Mouse (Mus musculus): Measurements from ENCODE around the gene Mmel1.

Mmel1 gene

DNA sequence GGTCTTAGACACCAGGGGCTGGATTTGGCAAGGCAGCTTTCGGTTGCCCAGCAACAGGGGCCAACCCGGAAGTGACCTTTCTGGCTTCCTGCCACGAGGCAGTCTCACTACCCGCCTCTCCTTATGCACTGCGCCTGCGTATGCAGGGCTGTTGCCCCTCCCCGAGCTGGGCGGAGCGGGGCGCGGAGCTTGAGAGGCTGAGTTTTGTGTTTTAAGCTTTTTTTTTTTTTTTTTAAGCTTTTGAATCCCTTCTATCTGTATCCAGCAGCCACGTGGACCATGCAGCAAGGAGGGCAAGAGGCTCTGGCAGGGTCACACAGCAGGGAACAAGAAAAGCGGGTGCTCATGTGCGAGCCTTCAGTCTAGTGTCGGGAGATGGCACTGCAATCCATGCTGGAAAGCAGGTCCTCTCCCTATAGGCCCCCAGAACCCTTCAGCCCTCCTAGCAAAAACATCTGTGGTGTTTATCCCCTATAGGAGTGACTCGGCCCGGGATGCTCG is 5.1 kb upstream of the Mmel1 start:
- peak; percentile 88 to 92 for DNase-seq (ENCODE audit: low spot score in 2 of 2)

DNA sequence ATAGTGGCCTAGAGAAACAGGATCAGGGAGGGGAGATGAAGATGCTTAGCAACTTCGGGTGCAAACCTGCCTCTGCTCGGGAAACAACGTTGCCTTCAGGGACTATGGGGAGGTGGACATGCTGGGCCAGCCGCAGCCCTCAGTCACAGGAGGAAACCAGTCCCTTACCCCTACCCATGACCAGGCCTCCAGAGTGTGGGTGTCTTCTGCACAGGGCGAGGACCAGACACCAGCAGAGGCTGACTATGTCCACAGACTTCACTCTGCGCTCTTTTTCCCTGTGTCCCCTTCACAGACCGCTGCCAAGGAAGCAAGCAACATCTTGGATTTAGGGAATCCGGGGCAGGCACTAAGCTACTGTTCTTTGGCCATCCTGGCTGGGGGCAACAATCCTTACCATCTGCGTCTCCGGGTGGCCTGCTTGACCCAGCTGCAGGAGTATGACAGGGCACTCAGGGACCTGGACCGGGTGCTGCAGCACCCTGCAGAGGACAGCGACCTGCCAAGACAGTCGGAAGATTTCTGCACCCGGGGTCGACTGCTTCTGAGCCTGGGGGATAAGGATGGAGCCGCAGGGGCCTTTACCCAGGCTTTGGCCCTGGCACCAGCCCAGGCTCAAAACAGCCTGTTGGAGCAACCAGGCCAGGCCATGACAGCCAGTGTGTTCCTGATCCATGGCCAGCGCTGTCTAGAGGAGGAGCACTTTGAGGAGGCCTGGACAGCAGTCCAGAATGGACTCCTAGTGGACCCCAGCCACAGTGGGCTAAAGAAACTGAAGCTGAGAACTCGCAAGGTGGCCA is 4.2 kb upstream of the Mmel1 start:
- peak in 1 of 2 experiments; percentile 58 for DNase-seq (ENCODE audit: low spot score in 2 of 2)

DNA sequence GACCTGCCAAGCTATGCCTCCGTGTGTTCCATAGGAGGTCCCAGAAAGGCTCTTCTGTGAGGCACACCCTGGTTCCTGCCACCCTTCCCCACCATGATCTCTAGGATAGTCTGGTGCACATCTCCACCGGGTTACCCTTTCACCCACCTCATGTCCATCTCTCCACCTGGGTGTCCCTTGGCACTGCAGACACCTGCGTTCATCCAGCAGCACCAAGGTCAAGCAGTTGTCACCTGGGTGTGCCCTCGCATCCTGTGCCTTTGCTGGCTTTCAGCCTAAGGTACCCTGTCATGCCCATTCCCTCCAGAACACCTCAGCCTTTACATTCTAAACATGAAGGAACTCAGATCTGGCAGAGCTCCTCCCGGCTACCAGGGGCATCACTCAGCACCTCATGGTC is 3.0 kb upstream of the Mmel1 start:
- DNase-seq (ENCODE audit: low spot score in 2 of 2) = peak in 1 of 2 experiments; percentile 50

DNA sequence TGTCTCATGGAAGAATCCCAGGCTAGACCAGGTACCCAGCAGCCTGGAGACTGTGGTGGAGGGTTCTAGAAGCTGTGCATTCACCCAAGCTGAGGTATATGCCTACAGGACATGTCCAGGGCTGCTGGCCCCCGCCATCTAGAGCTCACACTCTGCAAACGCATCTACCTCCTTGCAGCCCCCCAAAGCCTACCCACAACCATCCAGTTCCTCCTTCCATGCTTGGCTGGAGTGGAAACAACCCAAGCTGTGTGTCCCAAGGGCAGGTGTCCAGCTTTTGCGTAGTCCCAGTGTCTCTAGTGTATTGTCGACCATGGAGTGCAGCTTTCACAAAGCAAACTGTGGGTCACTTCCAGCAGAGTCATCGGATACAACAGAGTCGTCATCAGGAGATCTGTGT is 2.1 kb upstream of the Mmel1 start:
- DNase-seq (ENCODE audit: low spot score in 2 of 2) = no peak

DNA sequence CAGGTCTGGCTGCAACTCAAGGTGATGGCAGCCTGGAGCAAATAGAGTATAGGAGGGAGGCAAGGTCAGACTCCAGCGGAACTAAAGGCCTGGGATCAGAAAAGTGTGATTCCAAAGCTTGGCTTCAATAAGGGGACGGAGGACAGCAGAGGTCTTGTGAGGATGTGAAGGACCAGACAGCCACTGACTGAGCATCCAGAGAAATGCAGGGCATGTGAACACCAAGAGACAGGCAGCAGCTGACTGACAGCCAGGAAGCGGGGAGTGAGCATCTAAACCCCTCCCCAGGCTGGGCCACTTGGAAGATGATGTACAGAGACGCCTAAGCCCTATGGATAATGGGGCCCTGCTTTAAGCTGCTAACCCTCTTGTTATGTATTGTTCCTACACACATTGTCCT is 1.3 kb downstream of the Mmel1 start:
- no peak for DNase-seq (ENCODE audit: low spot score in 2 of 2)

DNA sequence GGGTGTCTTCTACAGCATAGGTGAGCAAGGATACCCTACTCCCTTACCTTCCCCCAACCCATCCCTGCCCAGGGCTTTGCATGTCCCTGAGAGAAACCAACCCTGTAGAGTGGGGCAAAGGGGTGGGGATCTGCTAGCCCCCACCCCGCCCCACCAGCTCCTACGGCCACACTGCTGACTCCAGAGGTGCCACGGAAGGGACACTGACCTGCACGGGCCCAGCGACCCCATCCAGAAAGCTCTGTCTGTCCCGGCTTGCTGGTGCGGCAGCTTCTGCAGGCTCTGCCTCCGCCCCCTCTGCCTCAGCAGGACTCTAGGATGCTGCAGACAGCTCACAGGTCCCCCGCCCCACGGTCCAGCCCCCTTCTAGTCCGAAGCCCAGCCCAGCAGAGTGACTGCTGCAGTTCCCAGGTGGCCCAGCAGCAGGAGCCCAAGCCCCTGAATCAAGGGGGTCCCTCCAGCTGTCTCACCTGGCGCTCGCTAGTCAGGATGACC is 2.4 kb downstream of the Mmel1 start:
- no peak for DNase-seq (ENCODE audit: low spot score in 2 of 2)

DNA sequence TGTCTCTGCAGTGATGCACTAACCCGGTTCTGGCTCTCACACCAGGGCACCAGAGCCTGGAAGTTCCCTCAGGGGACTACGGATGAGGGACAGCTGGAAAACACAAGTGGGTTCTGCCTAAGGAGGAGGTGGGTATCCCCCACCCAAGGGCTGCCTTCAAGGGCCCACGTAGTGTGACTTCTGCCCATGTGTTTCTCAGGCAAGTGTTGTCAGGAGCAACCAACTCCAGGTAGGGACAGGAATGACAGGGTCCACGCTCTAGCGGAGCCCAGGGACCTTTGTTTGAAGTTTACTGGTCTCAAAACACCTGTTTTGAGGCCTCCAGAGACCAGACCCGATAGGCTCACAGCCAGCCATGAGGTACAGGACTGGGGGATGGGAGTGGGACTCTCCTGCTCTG is 3.8 kb downstream of the Mmel1 start:
- no peak for DNase-seq (ENCODE audit: low spot score in 2 of 2)

DNA sequence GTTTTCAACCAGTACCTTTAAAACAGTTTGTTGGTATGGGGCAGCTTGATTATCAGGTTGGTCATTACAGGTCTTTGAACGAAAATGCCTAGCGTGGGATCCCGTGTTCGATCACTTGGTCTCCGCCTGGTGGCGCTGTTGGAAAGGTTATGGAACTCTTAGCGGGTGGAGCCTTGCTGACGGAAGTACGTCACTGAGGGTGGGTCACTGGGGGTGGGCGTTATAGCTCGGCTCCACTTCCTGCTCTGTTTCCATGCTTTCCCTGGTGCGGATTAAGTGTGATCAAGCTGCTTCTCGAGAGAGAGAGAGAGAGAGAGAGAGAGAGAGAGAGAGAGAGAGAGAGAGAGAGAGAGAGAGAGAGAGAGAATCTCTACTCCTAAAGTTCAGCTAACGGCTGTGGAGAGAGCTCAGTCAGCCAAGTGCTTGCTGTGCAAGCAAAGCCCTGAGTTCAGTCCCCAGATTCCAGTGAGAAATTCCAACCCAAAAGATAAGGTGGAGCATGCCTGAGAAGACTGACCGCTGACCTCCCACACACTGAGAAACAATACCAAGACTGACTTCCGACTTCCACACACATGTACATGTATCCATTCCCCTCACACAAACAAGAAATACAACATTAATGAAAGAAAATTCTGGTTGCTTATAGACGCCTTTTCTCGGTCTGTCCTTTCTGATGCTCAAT is 8.6 kb downstream of the Mmel1 start:
- peak; percentile 84 to 95 for DNase-seq (ENCODE audit: low spot score in 2 of 2)

DNA sequence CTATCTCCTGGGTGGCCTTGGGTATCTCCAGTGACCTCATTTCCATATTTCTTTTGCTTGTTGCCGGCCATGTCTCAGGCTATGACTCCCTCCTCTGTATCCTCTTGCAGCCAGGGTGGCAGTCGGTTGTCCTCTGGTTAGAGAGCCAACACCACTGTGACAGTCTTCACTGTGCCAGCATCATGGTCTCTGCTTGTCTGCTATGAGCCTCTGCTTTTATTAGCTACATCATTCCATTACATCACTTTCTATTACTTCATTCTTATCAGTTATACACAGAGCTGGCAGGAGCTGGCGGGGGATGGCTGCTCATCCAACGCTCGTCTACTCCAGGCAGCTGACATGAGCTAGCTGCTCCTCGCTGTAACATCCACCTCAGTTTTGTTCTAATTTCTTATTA is 11.3 kb downstream of the Mmel1 start:
- DNase-seq (ENCODE audit: low spot score in 2 of 2) = no peak

DNA sequence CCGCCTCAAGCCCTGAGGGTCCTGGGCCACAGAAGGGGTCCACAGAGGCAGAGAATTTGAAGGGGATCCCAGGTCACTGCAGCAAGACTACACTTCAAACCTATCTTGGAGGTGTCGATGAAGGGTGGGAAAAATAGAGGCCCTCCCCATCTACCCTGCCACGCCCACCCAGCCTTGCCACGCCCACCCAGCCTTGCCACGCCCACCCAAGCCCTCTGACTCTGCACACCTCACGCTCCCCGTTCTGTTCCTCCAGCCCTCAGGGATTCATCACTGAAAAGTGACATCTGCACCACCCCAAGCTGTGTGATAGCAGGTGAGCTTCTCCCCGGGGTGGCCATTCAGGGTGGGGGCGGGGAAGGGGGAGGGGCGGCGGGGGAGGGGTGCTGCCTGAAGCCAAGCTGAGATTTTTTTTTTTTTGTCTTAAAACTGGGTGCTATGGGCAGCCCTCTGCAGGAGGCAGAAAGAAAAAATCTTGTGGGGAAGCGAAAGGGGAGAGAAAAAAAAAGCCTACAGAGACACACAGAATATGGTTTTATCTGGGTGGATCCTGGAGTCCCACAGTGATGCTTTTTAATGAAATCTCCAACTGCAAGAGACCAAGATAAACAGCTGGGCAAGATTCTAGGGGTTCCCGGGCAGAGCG is 12.8 kb downstream of the Mmel1 start:
- DNase-seq (ENCODE audit: low spot score in 2 of 2) = no peak

DNA sequence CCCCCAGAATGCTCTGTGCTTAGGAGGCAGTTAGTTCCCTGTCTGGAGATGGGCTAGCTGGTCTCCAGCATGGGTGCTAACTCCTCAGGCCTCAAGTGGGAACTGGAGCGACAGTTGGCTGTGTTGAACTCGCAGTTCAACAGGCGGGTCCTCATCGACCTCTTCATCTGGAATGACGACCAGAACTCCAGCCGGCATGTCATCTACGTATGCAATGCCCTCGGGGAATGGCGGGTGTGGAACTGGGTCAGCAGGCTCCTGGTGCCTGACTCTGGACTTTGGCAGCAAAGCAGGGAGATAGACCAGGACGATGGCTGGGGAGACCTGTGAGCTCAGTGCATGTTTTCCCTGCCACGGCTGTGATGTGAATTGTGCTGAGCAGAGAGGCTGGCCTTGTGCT is 16.0 kb downstream of the Mmel1 start:
- no peak for DNase-seq (ENCODE audit: low spot score in 2 of 2)

DNA sequence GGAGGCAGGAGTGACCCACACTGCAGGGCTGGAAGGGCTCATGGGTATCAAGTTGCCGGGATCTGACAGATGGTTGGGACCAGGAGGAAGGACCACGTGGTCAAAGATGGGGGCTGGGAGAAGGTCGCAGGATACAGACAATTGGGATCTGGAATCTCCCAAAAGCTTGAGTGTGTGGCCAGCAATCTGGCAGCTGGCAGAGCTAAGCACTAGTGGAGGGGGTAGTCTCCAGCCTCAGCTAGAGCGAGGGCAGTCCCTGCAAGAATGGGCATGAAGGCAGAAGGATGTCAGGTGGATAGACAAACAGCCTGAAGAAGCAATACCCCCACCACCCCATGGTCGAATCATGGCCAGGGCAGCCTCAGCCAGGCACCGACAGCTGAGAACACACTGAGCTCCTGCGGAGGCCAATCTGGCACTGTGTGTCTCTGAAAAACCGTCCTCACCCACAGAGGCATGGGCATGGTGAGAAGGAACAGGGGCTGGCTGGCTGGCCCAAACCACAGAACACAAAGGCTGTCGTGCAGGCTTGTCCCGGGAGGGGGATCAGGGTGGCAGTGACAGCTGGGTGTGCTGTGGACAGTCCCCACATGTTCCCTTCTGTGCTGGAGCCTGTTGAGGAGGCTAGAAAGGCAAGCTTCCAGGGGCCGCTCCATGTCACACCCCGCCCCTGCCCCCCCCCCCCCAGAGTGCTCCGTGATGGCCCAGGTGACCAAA is 17.6 kb downstream of the Mmel1 start:
- no peak for DNase-seq (ENCODE audit: low spot score in 2 of 2)

DNA sequence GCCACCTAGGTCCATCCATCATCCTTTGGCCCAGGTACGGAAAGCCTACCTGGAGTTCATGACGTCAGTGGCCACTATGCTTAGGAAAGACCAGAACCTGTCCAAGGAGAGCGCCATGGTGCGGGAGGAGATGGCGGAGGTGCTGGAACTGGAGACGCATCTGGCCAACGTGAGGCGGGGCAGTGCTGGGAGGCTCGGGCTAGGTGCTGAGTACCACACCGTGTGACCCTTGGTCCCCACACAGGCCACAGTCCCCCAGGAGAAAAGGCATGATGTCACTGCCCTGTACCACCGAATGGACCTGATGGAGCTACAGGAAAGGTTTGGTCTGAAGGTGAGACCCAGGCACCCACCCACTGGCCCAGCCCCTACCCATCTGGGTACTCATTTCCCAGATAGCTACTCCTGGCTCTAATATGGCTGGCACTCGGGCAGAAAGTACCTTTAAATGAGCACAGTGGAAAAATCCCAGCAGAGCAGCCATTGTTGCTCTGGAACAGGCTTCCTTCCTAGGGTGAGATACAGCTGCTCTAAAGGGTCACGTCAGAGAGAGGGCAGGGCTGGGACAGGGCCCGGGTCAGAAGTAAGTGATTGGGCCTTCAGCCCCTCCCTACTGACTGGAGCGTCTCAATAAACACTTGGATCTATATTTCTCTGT is 18.3 kb downstream of the Mmel1 start:
- no peak for DNase-seq (ENCODE audit: low spot score in 2 of 2)

DNA sequence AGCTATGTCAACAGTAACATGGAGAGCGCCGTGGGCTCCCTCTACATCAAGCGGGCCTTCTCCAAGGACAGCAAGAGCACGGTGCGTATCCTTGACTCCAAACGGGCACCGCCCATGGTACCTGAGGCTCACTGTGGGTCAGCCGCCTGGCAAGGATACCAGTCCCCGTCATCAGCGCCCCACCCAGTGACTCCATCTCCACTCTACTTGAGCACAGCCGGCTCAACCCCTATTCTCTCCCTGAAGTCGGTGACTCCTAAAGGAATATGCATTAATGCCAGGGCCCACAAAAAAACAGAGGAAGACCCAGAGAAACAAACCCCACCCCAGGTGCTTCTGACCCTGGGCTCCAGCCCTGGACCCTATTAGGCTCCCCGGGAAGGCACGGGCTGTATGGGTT is 21.5 kb downstream of the Mmel1 start:
- peak in 1 of 2 experiments; percentile 53 for DNase-seq (ENCODE audit: low spot score in 2 of 2)

DNA sequence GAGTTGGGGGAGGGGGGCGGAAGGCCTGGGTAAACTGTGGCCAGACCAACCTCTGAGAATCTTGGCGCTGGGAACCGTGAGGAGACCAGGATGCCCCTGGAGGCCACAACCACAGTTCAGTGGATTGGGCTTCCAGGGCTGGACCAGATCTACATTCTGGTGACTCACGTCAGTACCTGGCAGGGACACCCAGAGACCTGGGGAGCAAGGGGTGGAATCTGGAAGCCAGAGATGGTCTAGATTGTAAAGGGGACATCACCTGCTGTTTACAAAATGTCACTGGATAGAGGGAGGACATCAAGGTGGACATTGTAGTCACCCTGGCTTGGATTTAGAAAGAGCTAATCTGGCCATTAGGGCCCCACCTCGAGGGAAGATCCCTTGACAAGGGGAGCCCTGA is 26.2 kb downstream of the Mmel1 start:
- no peak for DNase-seq (ENCODE audit: low spot score in 2 of 2)

DNA sequence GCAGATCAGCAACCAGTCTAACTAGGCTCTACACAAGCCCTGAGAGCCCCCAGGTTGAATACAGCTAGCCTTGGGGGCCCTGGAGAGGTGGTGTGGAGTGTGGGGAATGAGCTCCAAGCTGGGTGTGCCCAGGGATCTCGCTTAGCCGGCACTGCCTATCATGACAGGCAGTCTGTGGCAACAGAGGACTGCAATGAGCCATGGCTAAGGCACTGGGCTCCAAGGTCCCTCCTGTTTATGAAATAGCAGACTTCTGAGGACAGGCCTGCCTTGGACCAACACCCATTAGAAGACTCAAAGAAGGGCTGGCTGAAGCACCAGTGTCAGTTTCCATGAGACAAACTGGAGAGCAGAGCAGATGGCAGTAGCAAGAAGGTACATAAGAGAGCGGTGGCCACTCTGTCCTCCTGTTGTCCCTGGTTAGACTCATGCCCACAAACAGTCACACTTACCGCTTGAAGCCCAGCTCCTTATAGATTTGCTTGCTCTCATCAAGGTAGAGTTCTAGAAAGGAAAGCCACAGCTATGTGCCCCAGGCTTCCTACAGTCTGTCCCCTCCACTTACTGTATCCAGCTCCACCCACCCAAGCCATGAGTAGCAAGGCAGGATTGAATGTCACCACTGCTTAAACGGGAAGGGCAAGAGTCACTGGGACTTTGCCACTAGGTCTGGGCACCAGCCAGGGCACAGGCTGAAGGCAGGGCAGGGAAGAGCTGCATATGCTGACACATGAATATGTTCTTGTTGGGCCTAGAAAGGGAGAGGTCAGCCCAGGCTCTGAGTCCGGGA is 28.5 kb downstream of the Mmel1 start:
- no peak for DNase-seq (ENCODE audit: low spot score in 2 of 2)

DNA sequence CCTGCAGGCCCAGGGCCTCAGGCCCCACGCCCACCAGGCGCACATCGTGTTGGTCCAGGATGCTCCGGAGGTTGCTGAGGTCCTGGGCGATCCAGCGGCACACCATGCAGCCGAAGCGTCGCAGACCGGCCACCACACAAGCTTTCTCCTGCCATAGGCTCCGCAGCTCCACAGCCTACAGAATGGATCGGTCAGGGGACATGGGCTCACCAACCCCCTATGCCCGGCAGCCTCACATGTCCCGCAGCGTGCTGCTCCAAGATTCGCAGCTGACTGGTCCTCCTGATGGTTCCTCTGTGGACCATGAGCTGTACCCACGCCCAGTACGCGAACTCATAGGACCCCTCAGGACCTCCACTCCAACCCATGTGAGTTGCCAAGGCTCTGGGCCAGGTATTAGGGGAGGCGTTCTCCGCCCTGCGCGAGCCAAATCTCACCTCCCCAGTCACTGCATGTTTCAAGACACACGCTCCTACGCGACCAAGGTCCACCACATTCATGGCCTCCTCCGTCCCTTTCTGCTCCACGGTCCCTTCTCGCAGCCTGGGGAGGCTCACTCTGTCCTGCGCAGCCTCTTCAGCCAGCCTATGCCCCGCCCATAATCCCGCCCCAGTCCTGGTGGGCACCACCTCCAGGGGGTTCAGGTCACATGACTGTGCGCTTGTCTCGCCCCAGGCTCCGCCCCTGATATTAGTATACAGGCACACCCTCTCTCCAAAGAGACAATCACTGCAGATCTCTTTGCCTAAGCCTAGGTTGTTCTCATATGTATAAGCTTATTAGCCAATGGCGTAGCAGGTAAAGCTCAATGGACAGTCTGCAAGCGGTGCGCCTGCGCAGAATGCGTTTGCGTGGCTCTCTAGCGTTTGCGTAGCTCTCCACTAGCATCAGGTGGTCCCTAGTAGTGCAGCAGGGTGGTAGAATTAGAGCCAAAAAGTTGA is 29.4 kb downstream of the Mmel1 start, which contains the start of gene Fam213b:
Gene Fam213b, minus strand, starts transcription at position 630 of the 941 bp plus-strand sequence.
- peak in 1 of 2 experiments; percentile 68 for DNase-seq (ENCODE audit: low spot score in 2 of 2)

DNA sequence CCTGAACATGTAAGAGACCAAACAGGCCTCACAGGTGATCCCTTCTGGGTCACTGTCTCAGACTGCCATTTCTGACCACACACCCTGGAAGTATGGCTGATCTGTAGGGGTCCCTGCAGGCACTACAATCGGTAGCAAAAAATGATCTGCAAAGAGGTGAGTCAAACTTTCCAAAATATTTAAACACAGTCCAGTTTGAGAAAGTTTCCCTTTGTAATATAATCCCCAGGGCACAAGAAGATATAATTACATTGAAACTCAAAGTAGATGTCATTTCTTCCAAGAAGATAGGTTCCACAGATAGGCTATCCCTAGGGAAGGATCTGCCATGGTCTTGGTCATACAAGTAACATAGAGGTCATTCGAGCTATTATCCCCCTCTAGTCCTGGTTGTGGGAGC is 33.0 kb downstream of the Mmel1 start:
- DNase-seq (ENCODE audit: low spot score in 2 of 2) = no peak

All from urinary bladder, postnatal 4 days (tissue).